Mouse (Mus musculus): ENCODE data around the gene Gm10272. TPM values are rescaled to one million over a fixed set of nuclear protein-coding genes. Genes with fewer than 3 reads are reported as not detected.

The Gm10272 gene
- polyA plus RNA-seq (2012; rRNA removed): not detected in 2 replicates

DNA sequence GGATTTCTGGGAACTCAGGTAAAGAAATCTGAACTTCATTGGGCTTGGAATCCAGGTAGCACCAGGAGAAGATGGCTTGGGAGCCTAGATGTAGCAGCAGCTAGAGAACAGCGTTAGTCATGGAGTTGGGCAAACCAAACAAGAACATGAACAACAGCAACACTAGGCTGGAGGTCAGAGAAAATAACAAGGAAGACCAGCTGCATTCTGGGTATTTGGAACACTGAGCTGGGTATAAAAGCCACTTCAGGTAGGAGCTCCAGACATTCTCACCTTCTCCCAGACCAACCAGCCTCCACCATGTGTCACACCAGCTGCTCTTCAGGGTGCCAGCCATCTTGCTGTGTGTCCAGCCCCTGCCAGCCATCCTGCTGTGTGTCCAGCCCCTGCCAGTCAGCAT is at the start of gene Gm10272:
Gene Gm10272 (plus strand): TSS at position 301 of the 400 bp plus-strand sequence.

DNA sequence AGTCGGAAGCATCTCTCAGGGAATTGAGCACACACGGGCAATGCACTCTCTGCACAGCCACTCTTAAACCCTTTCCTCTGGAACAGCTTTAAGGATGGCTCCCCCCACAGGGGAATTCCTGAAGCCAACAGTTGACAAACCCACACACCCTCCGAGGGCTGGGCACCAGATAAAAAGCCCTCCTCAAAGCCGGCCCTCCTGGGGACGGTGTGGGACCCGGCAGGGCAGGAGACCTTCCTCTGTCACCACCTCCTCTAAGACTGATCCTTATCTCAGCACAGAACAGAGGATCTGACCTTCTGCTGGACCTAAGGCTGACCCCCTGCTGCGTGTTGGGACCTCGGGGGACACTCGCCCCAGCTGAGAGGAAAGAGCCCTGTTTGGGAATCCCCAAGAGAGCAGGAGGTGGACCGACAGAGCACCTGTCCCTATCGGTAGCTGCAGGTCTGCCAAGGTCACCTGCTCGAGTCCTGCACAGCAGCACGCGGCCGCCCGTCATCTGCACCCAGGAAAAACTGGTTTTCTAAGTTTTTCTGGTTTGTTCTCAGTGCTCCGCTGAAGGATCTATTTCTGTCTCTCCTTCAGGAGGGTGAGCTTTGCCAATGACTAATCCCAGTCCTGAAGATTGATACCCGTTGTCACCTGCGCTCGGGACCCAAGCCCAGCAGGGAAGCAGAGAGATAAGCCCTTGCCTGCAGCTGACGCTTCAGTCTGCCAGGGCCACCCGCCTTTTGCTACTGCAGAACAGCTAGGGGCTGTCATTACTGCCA is 20.3 kb upstream of the Gm10272 start, which contains the start of gene Tspear:
Gene Tspear (plus strand): TSS at position 675 of the 770 bp plus-strand sequence.

GRCm38 (mm10) chr10:77690356-77690807 is 16.0 kb upstream of the Gm10272 start, which contains the start of gene Gm19402:
TSS of gene Gm19402 (minus strand) at chr10:77690757.

DNA sequence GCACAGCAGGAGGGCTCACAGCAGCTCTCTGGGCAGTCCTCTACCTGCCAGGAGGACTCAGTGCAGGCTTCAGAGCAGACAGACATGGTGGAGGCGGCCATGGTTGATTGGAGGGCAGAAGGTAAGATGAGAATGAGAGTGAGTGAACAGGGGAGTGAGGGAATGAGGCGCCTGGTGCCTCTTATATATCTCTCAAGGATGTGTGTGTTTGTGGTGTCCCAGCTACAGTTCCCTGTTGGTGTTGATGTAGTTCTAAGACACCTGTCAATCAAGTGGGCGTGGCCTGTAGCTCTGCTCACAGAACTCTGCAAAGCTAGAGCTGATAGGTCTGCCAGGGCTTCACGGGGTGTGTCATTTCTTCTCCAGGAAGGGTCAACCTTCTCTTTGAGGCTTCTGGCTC is 9.3 kb upstream of the Gm10272 start, which contains the start of gene Gm9508:
Gene Gm9508 (minus strand): TSS at position 101 of the 400 bp plus-strand sequence.

GRCm38 (mm10) chr10:77711157-77711556 is 4.7 kb downstream of the Gm10272 start, which contains the start of gene Gm10024:
TSS of gene Gm10024 (plus strand) at chr10:77711457.

DNA sequence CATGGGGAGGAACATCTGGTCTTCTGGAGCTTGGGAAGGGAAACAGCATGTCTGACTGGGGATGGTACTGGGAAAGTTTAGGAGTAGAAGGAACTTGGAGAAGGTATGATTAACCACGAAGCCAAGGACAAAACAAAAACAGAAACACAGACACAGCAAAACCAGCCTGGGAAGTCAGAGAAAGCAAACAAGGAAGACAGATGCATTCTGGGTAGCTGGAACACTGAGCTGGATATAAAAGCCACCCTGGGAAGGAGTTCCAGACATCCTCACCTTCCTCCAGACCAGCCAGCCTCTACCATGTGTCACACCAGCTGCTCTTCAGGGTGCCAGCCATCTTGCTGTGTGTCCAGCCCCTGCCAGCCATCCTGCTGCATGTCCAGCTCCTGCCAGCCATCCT is 9.1 kb downstream of the Gm10272 start, which contains the start of gene Gm10142:
Gene Gm10142 (plus strand): TSS at position 301 of the 400 bp plus-strand sequence.

DNA sequence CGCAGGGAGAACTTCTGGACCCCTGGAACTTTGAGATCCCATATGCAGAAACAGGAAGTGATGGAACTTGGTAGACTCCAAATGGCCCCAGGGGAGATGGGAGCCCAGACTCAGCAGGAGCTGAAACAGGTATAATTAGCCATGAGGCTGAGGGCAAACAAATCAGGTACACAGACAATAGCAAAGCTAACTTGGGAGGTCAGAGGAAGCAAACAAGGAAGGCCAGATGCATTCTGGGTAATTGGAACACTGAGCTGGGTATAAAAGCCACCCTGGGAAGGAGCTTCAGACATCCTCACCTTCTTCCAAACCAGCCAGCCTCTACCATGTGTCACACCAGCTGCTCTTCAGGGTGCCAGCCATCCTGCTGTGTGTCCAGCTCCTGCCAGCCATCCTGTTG is 13.9 kb downstream of the Gm10272 start, which contains the start of gene Krtap12-1:
Gene Krtap12-1 (plus strand): TSS at position 301 of the 400 bp plus-strand sequence.

DNA sequence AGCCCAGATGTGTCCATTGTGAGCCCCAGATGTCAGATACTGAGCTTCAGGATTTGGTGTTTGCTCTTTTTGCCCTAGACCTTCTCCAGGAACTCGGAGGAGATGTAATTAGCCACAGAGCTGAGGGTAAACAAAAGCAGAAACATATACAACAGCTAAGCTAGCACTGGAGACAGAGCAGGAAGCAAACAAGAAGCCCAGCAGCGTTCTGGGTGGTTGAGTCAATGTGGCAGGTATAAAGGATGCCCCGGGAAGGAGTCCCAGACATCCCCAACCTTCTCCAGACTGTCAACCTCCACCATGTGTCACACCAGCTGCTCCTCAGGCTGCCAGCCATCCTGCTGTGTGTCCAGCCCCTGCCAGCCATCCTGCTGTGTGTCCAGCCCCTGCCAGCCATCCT is 19.8 kb downstream of the Gm10272 start, which contains the start of gene Gm10100:
Gene Gm10100 (plus strand): TSS at position 301 of the 400 bp plus-strand sequence.

GRCm38 (mm10) chr10:77741924-77742688 is 35.7 kb downstream of the Gm10272 start, which contains the start of gene Gm18596:
TSS of gene Gm18596 (minus strand) at chr10:77742638.

DNA sequence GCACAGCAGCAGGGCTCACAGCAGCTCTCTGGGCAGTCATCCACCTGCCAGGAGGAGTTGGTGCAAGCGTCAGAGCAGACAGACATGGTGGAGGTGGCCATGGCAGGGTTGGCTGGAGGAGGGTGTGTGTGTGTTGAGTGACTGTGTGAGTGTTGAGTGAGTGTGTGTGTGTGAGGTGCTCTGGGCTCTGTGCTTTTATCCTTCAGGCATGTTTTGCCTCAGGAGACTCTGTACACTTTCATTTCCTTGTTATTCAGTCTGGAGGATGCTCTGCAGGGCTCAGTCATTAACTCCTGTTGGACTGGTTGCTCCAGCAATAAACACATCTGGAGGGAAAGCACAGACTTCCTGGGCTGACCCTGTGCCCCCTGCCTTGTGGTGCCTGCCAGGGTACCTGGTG is 44.8 kb downstream of the Gm10272 start, which contains the start of gene Gm9736:
Gene Gm9736 (minus strand): TSS at position 101 of the 400 bp plus-strand sequence.

Other genes starting within 250 kb of the Gm10272 start
- 35.5 and 67.5 TPM in 2 replicates for gene Fam207a, start 190.8 kb upstream of the Gm10272 start, polyA plus RNA-seq (2012; rRNA removed)
- gene Itgb2, start 176.4 kb upstream of the Gm10272 start, polyA plus RNA-seq (2012; rRNA removed): 1.3 and 1.8 TPM in 2 replicates
- gene Pttg1ip, start 124.9 kb upstream of the Gm10272 start, polyA plus RNA-seq (2012; rRNA removed): 66.2 and 75.4 TPM in 2 replicates
- gene Sumo3, start 100.5 kb upstream of the Gm10272 start, polyA plus RNA-seq (2012; rRNA removed): 343 and 431 TPM in 2 replicates
- gene Gm49325, start 100.4 kb upstream of the Gm10272 start, polyA plus RNA-seq (2012; rRNA removed): 75.0 and 115 TPM in 2 replicates
- gene Ube2g2, start 84.4 kb upstream of the Gm10272 start, polyA plus RNA-seq (2012; rRNA removed): 58.8 and 134 TPM in 2 replicates
- 0.92 and 1.3 TPM in 2 replicates for gene Tspear, start 20.1 kb upstream of the Gm10272 start, polyA plus RNA-seq (2012; rRNA removed)
- not detected in 2 replicates for gene Gm19402, start 15.9 kb upstream of the Gm10272 start, polyA plus RNA-seq (2012; rRNA removed)
- gene Gm9508, start 9.4 kb upstream of the Gm10272 start, polyA plus RNA-seq (2012; rRNA removed): not detected in 2 replicates
- not detected in 2 replicates for gene Gm10024, start 4.8 kb downstream of the Gm10272 start, polyA plus RNA-seq (2012; rRNA removed)
- not detected in 2 replicates for gene Gm10142, start 9.2 kb downstream of the Gm10272 start, polyA plus RNA-seq (2012; rRNA removed)
- gene Krtap12-1, start 14.0 kb downstream of the Gm10272 start, polyA plus RNA-seq (2012; rRNA removed): not detected in 2 replicates
- not detected in 2 replicates for gene Gm10100, start 19.9 kb downstream of the Gm10272 start, polyA plus RNA-seq (2012; rRNA removed)
- gene Gm18596, start 36.0 kb downstream of the Gm10272 start, polyA plus RNA-seq (2012; rRNA removed): not detected in 2 replicates
- not detected in 2 replicates for gene Gm9736, start 44.7 kb downstream of the Gm10272 start, polyA plus RNA-seq (2012; rRNA removed)
- gene Gm3233, start 53.1 kb downstream of the Gm10272 start, polyA plus RNA-seq (2012; rRNA removed): not detected in 2 replicates
- not detected in 2 replicates for gene Gm3238, start 64.7 kb downstream of the Gm10272 start, polyA plus RNA-seq (2012; rRNA removed)
- gene Gm7138, start 70.3 kb downstream of the Gm10272 start, polyA plus RNA-seq (2012; rRNA removed): not detected in 2 replicates
- gene Gm3250, start 75.9 kb downstream of the Gm10272 start, polyA plus RNA-seq (2012; rRNA removed): not detected in 2 replicates
- not detected in 2 replicates for gene Gm7137, start 81.6 kb downstream of the Gm10272 start, polyA plus RNA-seq (2012; rRNA removed)
- not detected in 2 replicates for gene Gm9639, start 88.5 kb downstream of the Gm10272 start, polyA plus RNA-seq (2012; rRNA removed)
- gene Gm19668, start 92.5 kb downstream of the Gm10272 start, polyA plus RNA-seq (2012; rRNA removed): not detected in 2 replicates
- 0.08 TPM in 1 of 2 replicates, not detected in the other for gene Gm9507, start 105.2 kb downstream of the Gm10272 start, polyA plus RNA-seq (2012; rRNA removed)
- not detected in 2 replicates for gene Gm2696, start 108.1 kb downstream of the Gm10272 start, polyA plus RNA-seq (2012; rRNA removed)
- gene Krtap10-4, start 120.5 kb downstream of the Gm10272 start, polyA plus RNA-seq (2012; rRNA removed): not detected in 2 replicates
- gene Krtap10-10, start 129.3 kb downstream of the Gm10272 start, polyA plus RNA-seq (2012; rRNA removed): not detected in 2 replicates
- gene Gm36176, start 140.2 kb downstream of the Gm10272 start, polyA plus RNA-seq (2012; rRNA removed): not detected in 2 replicates
- 0.06 TPM in 1 of 2 replicates, not detected in the other for gene Gm10318, start 146.2 kb downstream of the Gm10272 start, polyA plus RNA-seq (2012; rRNA removed)
- gene Gm3285, start 155.3 kb downstream of the Gm10272 start, polyA plus RNA-seq (2012; rRNA removed): not detected in 2 replicates
- gene Lrrc3, start 195.9 kb downstream of the Gm10272 start, polyA plus RNA-seq (2012; rRNA removed): 2.4 and 3.4 TPM in 2 replicates